Mouse (Mus musculus): Measurements from ENCODE around the gene Cldn3.

The Cldn3 gene

GRCm38 (mm10) chr5:135002151-135002550 is 16.1 kb downstream of the Cldn3 start:
- no peak for DNase-seq (ENCODE audit: extremely low read depth, low read depth)

- DNase-seq (ENCODE audit: extremely low read depth, low read depth), result no peak
These were observed 22.0 kb downstream of the Cldn3 start for GRCm38 (mm10) chr5:135007802-135008571.

- peak; percentile 100 for DNase-seq (ENCODE audit: extremely low read depth, low read depth)
These were observed 22.9 kb downstream of the Cldn3 start, which contains the start of gene Abhd11 for GRCm38 (mm10) chr5:135008671-135009589. TSS of gene Abhd11 (plus strand) at chr5:135009152.

GRCm38 (mm10) chr5:135009590-135010319 is 23.7 kb downstream of the Cldn3 start:
- peak; percentile 72 for DNase-seq (ENCODE audit: extremely low read depth, low read depth)

- DNase-seq (ENCODE audit: extremely low read depth, low read depth), result no peak
These were observed 24.3 kb downstream of the Cldn3 start for GRCm38 (mm10) chr5:135010320-135010709.

- no peak for DNase-seq (ENCODE audit: extremely low read depth, low read depth)
These were observed 25.1 kb downstream of the Cldn3 start for GRCm38 (mm10) chr5:135010841-135011743.

GRCm38 (mm10) chr5:135011809-135012613 is 26.0 kb downstream of the Cldn3 start:
- no peak for DNase-seq (ENCODE audit: extremely low read depth, low read depth)

GRCm38 (mm10) chr5:135012671-135013441 is 26.8 kb downstream of the Cldn3 start:
- DNase-seq (ENCODE audit: extremely low read depth, low read depth), result peak; percentile 46

GRCm38 (mm10) chr5:135015497-135015896 is 29.5 kb downstream of the Cldn3 start:
- peak; percentile 51 for DNase-seq (ENCODE audit: extremely low read depth, low read depth)

- DNase-seq (ENCODE audit: extremely low read depth, low read depth), result no peak
These were observed 30.3 kb downstream of the Cldn3 start for GRCm38 (mm10) chr5:135016224-135016759.

GRCm38 (mm10) chr5:135021814-135022213 is 35.8 kb downstream of the Cldn3 start:
- DNase-seq (ENCODE audit: extremely low read depth, low read depth), result no peak

GRCm38 (mm10) chr5:135023344-135024173 is 37.5 kb downstream of the Cldn3 start, which contains the start of gene Stx1a:
TSS of gene Stx1a (plus strand) at chr5:135023482.
- peak; percentile 81 for DNase-seq (ENCODE audit: extremely low read depth, low read depth)

- DNase-seq (ENCODE audit: extremely low read depth, low read depth), result peak; percentile 80
These were observed 38.7 kb downstream of the Cldn3 start for GRCm38 (mm10) chr5:135024665-135025224.

GRCm38 (mm10) chr5:135025899-135026298 is 39.9 kb downstream of the Cldn3 start:
- DNase-seq (ENCODE audit: extremely low read depth, low read depth), result no peak

GRCm38 (mm10) chr5:135029007-135029854 is 43.2 kb downstream of the Cldn3 start:
- peak; percentile 72 for DNase-seq (ENCODE audit: extremely low read depth, low read depth)

- DNase-seq (ENCODE audit: extremely low read depth, low read depth), result no peak
These were observed 46.6 kb downstream of the Cldn3 start for GRCm38 (mm10) chr5:135032581-135032980.

All from MEL-GATA-1-ER (cell line).